Mouse (Mus musculus): ENCODE results near the gene Ensa. TPM values are rescaled to one million over a fixed set of nuclear protein-coding genes. Genes with fewer than 3 reads are reported as not detected.
A peak's percentile ranks its signal among the peaks of the same experiment; 100 is the strongest.

Gene Ensa
- polyA plus RNA-seq, 1 experiment from 2014 or later: 95.1 TPM

DNA sequence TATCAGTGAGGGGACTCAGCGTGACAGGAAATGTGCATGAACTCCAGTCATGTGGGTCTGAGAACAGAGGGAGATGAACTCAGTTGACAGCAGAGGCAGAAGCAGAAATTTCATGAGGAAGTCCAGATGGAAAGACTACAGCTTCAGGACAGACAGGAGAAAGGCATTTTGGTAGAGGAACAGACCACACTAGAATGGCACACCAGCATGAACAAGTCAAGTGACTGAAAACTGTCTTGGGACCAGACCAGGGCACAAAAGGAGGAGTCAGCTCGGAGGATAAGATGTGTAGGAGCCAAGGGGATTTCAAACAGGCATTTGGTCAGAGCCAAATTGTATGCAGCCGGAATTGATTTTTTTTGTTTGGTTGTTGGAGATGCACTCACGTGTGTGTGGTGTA lies 10.8 kb downstream of the Ensa start:
- DNase-seq (ENCODE audit: low spot score) (no peak), ATAC-seq (ENCODE audit: low FRiP score) (no peak)
- Histone ChIP-seq H3K27me3 (ENCODE audit: control insufficient read depth, insufficient read depth, low read length) (no peaks in the 10 kb centered on the region), H3K9ac (no peak overlapping the region), H3K4me1 (replicated peaks; ENCODE audit: control insufficient read depth, insufficient read depth, low read length) (no peaks in the 10 kb centered on the region), H3K36me3 (replicated peaks; ENCODE audit: control insufficient read depth, insufficient read depth) (peaks cover 78% of the 10 kb centered on the region), H3K4me3 (replicated peaks; ENCODE audit: low read length) (no peak overlapping the region), H3K27ac (no peak overlapping the region), H3K4me2 (replicated peaks) (no peak overlapping the region), H3K9me3 (ENCODE audit: control insufficient read depth, low read length) (no peaks in the 10 kb centered on the region)
- WGBS: 81% methylated on average over 4 of the region's 4 CpGs

DNA sequence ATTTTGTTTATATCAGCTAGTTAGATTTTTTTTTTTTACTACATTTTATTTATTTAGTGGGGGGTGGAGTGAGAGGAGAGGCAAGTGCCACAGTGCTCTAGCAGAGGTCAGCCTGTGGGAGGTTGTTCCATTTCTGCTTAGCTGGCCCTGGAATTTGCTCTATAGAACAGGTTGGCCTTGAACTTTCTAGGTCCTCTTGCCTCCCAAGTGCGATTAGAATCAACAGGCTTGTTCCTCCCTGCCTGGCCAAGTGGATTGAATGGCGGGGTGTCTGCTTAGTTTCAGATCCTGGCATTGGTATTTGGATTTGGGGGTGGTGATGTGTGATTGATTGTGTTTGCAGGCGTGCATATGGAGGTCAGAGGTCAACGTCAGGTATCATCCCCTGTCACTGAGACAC lies 11.3 kb downstream of the Ensa start:
- H3K4me3 ChIP-seq (replicated peaks; ENCODE audit: low read length): no peak overlapping the region
- no peak overlapping the region for H3K9ac ChIP-seq
- WGBS: 86% methylated on average over 4 of the region's 4 CpGs
- DNase-seq (ENCODE audit: low spot score): no peak
- H3K27me3 ChIP-seq (ENCODE audit: control insufficient read depth, insufficient read depth, low read length): no peaks in the 10 kb centered on the region
- no peak overlapping the region for H3K27ac ChIP-seq
- H3K4me2 ChIP-seq (replicated peaks): no peak overlapping the region
- no peak for ATAC-seq (ENCODE audit: low FRiP score)
- H3K9me3 ChIP-seq (ENCODE audit: control insufficient read depth, low read length): no peaks in the 10 kb centered on the region
- peaks cover 74% of the 10 kb centered on the region for H3K36me3 ChIP-seq (replicated peaks; ENCODE audit: control insufficient read depth, insufficient read depth)
- H3K4me1 ChIP-seq (replicated peaks; ENCODE audit: control insufficient read depth, insufficient read depth, low read length): no peaks in the 10 kb centered on the region

DNA sequence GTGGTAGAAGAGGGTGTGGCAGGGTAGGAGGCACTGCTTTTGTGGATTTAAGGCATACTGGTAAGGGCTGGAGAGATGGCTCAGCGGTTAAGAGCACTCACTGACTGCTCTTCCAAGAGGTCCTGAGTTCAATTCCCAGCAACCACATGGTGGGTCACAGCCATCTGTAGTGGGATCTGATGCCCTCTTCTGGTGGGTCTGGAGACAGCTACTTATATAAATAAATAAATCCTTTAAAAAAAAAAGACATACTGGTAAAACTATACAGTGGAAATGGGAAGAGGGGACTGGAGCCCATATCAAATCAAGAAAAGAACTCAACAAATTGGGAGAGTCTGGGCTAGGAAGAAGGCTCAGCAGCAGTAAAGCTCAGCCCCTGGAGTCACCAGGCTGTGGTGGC lies 14.9 kb downstream of the Ensa start:
- DNase-seq (ENCODE audit: low spot score) (no peak), ATAC-seq (ENCODE audit: low FRiP score) (no peak)
- Histone ChIP-seq H3K9me3 (ENCODE audit: control insufficient read depth, low read length) (no peaks in the 10 kb centered on the region), H3K4me3 (replicated peaks; ENCODE audit: low read length) (no peak overlapping the region), H3K9ac (no peak overlapping the region), H3K27ac (no peak overlapping the region), H3K27me3 (ENCODE audit: control insufficient read depth, insufficient read depth, low read length) (no peaks in the 10 kb centered on the region), H3K4me2 (replicated peaks) (no peak overlapping the region), H3K36me3 (replicated peaks; ENCODE audit: control insufficient read depth, insufficient read depth) (peaks cover 38% of the 10 kb centered on the region), H3K4me1 (replicated peaks; ENCODE audit: control insufficient read depth, insufficient read depth, low read length) (no peaks in the 10 kb centered on the region)
- 77% methylated on average over 1 of the region's 1 CpGs for WGBS

DNA sequence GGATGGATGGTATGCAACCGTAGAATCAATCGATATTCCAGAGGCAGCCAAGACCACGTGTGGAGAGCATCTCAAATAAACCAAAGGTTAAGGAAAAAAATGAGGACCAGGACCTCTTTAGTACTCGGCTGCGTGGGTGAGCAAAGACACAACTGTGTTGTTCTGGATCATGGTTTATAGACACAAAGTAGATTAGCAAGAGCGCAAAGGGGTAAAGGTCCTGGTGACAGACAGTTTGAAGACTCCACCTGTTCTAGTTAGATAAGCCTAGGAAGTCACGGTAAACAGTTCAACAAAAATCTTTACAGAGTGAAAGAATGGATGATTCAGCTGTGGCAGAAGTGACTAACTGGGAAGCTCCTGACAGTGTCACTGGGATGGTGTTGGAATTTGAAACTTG lies 18.3 kb downstream of the Ensa start:
- whole genome bisulfite sequencing: 91% methylated on average over 7 of the region's 7 CpGs

DNA sequence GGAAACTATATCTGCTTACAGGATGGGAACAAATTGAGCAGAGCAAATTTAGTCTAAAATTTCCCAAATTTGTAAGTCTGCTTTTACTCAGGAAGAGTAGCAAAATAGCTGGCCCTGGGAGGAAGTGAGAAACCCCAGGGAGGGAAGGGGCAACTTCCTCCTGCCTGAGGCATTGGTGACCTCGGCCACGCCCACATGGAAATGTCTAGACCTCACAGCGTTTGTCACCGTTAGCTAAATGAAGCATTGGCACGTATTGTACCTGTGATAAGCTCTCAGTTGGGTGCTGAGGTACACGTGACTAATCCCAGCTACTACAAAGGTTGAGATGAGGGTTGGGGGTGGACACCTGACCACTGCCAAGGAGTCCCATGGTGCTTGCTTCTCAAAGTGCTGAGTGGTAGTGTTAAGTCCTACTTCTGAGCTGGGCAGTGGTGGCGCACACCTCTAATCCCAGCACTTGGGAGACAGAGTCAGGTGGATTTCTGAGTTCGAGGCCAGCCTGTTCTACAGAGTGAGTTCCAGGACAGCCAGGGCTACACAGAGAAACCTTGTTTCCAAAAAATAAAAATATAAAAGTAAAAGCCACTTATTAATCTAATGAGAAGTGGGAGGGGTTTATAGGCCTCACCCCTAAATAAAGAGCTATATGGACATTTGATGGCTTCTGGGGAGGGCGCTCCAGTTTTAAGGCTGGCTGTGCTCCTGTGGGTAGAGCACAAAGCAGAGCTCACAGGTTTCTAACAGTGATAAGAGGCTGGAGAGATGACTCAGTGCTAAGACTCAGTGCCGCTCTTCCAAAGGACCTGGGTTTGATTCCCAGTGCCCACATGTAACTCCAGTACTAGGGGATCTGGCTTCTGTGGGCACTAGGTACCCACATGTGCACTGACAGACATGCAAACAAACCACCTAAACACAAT lies 20.8 kb downstream of the Ensa start:
- no peaks in the 10 kb centered on the region for H3K27me3 ChIP-seq (ENCODE audit: control insufficient read depth, insufficient read depth, low read length)
- no peak for ATAC-seq (ENCODE audit: low FRiP score)
- H3K4me3 ChIP-seq (replicated peaks; ENCODE audit: low read length): no peak overlapping the region
- H3K4me1 ChIP-seq (replicated peaks; ENCODE audit: control insufficient read depth, insufficient read depth, low read length): no peaks in the 10 kb centered on the region
- H3K4me2 ChIP-seq (replicated peaks): no peak overlapping the region
- no peaks in the 10 kb centered on the region for H3K9me3 ChIP-seq (ENCODE audit: control insufficient read depth, low read length)
- WGBS: 77% methylated on average over 10 of the region's 10 CpGs
- H3K9ac ChIP-seq: no peak overlapping the region
- DNase-seq (ENCODE audit: low spot score): no peak
- no peak overlapping the region for H3K27ac ChIP-seq
- H3K36me3 ChIP-seq (replicated peaks; ENCODE audit: control insufficient read depth, insufficient read depth): no peaks in the 10 kb centered on the region

More for the DNA sequence above, 18.3 kb downstream of the Ensa start:
- Histone ChIP-seq H3K27me3 (ENCODE audit: control insufficient read depth, insufficient read depth, low read length) (no peaks in the 10 kb centered on the region), H3K27ac (no peak overlapping the region), H3K4me2 (replicated peaks) (no peak overlapping the region), H3K4me1 (replicated peaks; ENCODE audit: control insufficient read depth, insufficient read depth, low read length) (no peaks in the 10 kb centered on the region), H3K4me3 (replicated peaks; ENCODE audit: low read length) (no peak overlapping the region), H3K9ac (no peak overlapping the region), H3K36me3 (replicated peaks; ENCODE audit: control insufficient read depth, insufficient read depth) (peaks cover 8% of the 10 kb centered on the region; the same call in 1 of the 2 replicates), H3K9me3 (ENCODE audit: control insufficient read depth, low read length) (no peaks in the 10 kb centered on the region)
- ATAC-seq (ENCODE audit: low FRiP score) (no peak), DNase-seq (ENCODE audit: low spot score) (no peak)

DNA sequence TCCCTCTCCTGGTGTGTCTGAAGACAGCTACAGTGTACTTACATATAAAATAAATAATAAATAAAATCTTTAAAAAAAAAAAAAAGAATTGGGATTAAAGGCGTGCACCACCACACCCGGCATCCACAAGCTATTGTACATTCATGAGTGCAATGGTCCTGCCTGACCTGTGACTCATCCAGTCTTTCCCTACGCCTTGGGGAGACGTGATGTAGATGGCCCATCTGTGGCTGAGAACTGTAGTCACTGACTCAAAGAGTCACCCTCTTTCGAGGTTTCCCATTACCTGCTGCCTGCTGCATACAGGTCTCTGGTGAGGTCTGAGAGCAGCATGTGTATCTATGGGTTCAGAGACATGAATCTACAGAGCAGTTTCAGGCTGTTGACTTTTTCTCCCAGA lies 23.2 kb downstream of the Ensa start:
- Histone ChIP-seq H3K9me3 (ENCODE audit: control insufficient read depth, low read length) (no peaks in the 10 kb centered on the region), H3K4me1 (replicated peaks; ENCODE audit: control insufficient read depth, insufficient read depth, low read length) (no peaks in the 10 kb centered on the region), H3K27ac (no peak overlapping the region), H3K27me3 (ENCODE audit: control insufficient read depth, insufficient read depth, low read length) (no peaks in the 10 kb centered on the region), H3K36me3 (replicated peaks; ENCODE audit: control insufficient read depth, insufficient read depth) (no peaks in the 10 kb centered on the region), H3K9ac (no peak overlapping the region), H3K4me2 (replicated peaks) (no peak overlapping the region), H3K4me3 (replicated peaks; ENCODE audit: low read length) (no peak overlapping the region)
- 94% methylated on average over 5 of the region's 5 CpGs for WGBS
- ATAC-seq (ENCODE audit: low FRiP score) (no peak), DNase-seq (ENCODE audit: low spot score) (no peak)

DNA sequence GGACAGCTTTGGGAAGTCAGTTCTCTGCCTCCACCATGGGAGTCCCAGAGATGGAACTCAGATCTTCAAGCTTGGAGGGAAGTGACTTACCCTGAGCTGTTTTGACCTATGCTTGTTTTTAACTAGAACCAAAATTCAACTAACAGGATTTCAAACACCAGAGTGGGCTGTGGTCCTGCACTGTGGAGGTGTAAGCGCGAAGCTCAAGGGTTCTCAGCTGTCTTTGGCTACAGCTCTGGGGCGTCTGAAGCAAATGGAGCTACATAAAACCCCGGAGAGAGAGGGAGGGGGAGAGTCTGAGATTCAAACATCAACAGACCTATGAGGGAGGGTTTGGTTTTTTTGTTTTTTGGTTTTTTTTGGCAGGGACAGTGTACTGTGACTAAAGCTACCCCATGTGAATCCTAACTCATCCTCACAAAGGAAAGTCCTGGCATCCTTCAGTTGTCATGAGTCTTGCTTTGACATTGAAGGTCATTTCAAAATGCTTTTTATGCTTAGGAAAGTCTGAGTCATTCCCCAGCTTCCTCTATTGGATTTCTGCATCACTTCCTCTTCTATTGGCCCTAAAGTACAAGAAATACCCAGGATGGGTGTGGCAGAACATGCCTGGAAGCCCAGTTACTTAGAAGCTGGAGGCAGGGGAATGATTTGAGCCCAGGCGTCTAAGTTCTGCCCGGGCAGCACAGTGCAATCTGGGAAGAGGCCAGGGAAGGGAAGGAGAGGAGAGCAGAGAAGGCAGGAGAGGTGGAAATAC lies 25.7 kb downstream of the Ensa start:
- no peak overlapping the region for H3K9ac ChIP-seq
- 0 out of 2 replicates have a peak overlapping the region, but pooled peaks have one; percentile 47 for H3K27ac ChIP-seq
- no peak overlapping the region for H3K4me2 ChIP-seq (replicated peaks)
- H3K9me3 ChIP-seq (ENCODE audit: control insufficient read depth, low read length): no peaks in the 10 kb centered on the region
- no peak for ATAC-seq (ENCODE audit: low FRiP score)
- H3K36me3 ChIP-seq (replicated peaks; ENCODE audit: control insufficient read depth, insufficient read depth): no peaks in the 10 kb centered on the region
- no peak overlapping the region for H3K4me3 ChIP-seq (replicated peaks; ENCODE audit: low read length)
- 0 out of 2 replicates have a peak, but pooled peaks cover 5% of the 10 kb centered on the region for H3K4me1 ChIP-seq (replicated peaks; ENCODE audit: control insufficient read depth, insufficient read depth, low read length)
- WGBS: 87% methylated on average over 6 of the region's 6 CpGs
- no peak for DNase-seq (ENCODE audit: low spot score)
- no peaks in the 10 kb centered on the region for H3K27me3 ChIP-seq (ENCODE audit: control insufficient read depth, insufficient read depth, low read length)

DNA sequence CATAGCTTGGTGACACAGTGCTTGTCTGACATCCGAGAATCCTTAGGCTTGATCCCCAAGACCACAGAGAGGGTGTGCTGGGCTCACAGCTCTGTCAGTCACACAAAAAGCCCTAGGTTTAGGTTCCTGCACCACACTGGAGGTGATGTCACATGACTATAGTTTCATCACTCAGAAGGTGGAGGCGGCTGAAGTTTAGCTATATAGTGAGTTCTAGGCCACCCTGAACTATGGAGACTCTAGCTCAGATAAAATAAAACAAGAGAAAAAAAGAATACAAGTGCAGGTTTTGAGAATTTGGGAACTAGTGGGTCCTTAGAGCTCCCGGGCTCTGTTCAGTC lies 26.2 kb downstream of the Ensa start:
- 92% methylated on average over 3 of the region's 3 CpGs for WGBS
- Histone ChIP-seq H3K27me3 (ENCODE audit: control insufficient read depth, insufficient read depth, low read length) (no peaks in the 10 kb centered on the region), H3K4me2 (replicated peaks) (no peak overlapping the region), H3K4me3 (replicated peaks; ENCODE audit: low read length) (no peak overlapping the region), H3K36me3 (replicated peaks; ENCODE audit: control insufficient read depth, insufficient read depth) (no peaks in the 10 kb centered on the region), H3K27ac (0 out of 2 replicates have a peak overlapping the region, but pooled peaks have one; percentile 47), H3K9ac (no peak overlapping the region), H3K4me1 (replicated peaks; ENCODE audit: control insufficient read depth, insufficient read depth, low read length) (0 out of 2 replicates have a peak, but pooled peaks cover 5% of the 10 kb centered on the region), H3K9me3 (ENCODE audit: control insufficient read depth, low read length) (no peaks in the 10 kb centered on the region)
- ATAC-seq (ENCODE audit: low FRiP score): no peak
- no peak for DNase-seq (ENCODE audit: low spot score)

DNA sequence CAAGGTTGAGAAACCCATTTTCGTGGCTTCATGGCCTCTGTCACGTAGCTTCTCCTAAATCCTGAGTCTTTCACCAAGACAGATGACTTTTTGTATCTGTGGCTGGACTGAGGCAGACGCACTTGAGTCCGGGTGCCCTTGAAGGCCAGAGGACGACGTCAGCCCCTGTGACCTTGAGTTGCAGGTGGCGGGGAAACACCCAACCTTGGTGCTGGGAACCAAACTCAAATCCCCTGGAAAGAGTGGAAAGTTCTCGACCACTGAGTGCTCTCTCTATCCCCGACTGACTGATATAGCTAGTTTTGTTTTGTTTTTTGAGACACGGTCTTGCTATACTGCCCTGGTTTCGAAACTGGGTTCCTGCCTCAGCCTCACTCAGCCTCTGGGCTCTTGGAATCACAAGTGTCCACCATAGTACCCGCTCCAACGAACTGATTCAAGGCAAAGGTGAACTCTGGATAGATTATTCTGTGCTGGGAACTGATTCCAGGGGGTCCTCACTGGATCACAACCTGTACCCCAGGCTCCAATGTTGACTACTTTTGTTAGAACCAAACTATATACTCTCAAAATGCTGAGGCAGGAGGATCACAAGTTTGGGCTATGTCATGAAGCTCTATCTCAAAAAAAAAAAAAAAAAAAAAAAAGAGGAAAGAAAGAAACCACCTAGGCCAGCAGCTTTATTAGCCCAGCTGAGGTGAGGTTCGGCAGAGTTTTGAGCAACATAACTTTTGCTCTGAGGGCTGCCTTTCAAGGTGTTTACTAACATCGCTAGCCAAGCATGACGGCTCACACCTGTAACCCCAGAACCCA lies 26.8 kb downstream of the Ensa start:
- DNase-seq (ENCODE audit: low spot score) (no peak), ATAC-seq (ENCODE audit: low FRiP score) (no peak)
- 92% methylated on average over 16 of the region's 16 CpGs for WGBS
- H3K9ac ChIP-seq: no peak overlapping the region
- H3K4me1 ChIP-seq (replicated peaks; ENCODE audit: control insufficient read depth, insufficient read depth, low read length): 0 out of 2 replicates have a peak, but pooled peaks cover 5% of the 10 kb centered on the region
- H3K36me3 ChIP-seq (replicated peaks; ENCODE audit: control insufficient read depth, insufficient read depth): no peaks in the 10 kb centered on the region
- no peaks in the 10 kb centered on the region for H3K27me3 ChIP-seq (ENCODE audit: control insufficient read depth, insufficient read depth, low read length)
- no peak overlapping the region for H3K4me3 ChIP-seq (replicated peaks; ENCODE audit: low read length)
- H3K4me2 ChIP-seq (replicated peaks): no peak overlapping the region
- no peaks in the 10 kb centered on the region for H3K9me3 ChIP-seq (ENCODE audit: control insufficient read depth, low read length)
- no peak overlapping the region for H3K27ac ChIP-seq
